Mouse (Mus musculus) liver, embryonic 15.5 days (tissue): ENCODE results near the gene Ston2. TPM values are rescaled to one million over a fixed set of nuclear protein-coding genes. Genes with fewer than 3 reads are reported as not detected.

Source experiments
- ATAC-seq: fragments of 200-750 bp; cut with Nextera tagmentation; 2 replicates; pipeline ENCODE4 v1.8.0; 2017; ENCODE audit warnings: moderate number of reproducible peaks, mild to moderate bottlenecking, moderate library complexity; ENCODE audit not compliant: insufficient read depth
- H3K27ac ChIP-seq: fragments of 300-500 bp; sonication (generic); replicated peaks from 2 replicates; pipeline ENCODE4 v1.5.1; 2015; ENCODE audit warnings: mild to moderate bottlenecking, inconsistent platforms
- H3K27me3 ChIP-seq: fragments of 300-500 bp; sonication (generic); 2 replicates; pipeline ENCODE4 v1.6.1; 2015; ENCODE audit warnings: mild to moderate bottlenecking, inconsistent platforms
- H3K36me3 ChIP-seq: fragments of 300-500 bp; sonication (generic); replicated peaks from 2 replicates; pipeline ENCODE4 v1.6.1; 2015; ENCODE audit warnings: moderate library complexity, mild to moderate bottlenecking, inconsistent platforms
- H3K4me1 ChIP-seq: fragments of 300-500 bp; sonication (generic); replicated peaks from 2 replicates; pipeline ENCODE4 v1.6.1; 2015; ENCODE audit warnings: inconsistent platforms
- H3K4me2 ChIP-seq: fragments of 300-500 bp; sonication (generic); 2 replicates; pipeline ENCODE4 v1.6.1; 2015; ENCODE audit warnings: moderate library complexity, mild to moderate bottlenecking, inconsistent platforms
- H3K4me3 ChIP-seq: fragments of 300-500 bp; sonication (generic); replicated peaks from 2 replicates; pipeline ENCODE4 v1.5.1; 2015; ENCODE audit warnings: mild to moderate bottlenecking, inconsistent platforms
- H3K9ac ChIP-seq: fragments of 300-500 bp; sonication (generic); 2 replicates; pipeline ENCODE4 v1.6.1; 2015; ENCODE audit warnings: moderate library complexity, mild to moderate bottlenecking, inconsistent platforms
- H3K9me3 ChIP-seq: fragments of 300-500 bp; sonication (generic); replicated peaks from 2 replicates; pipeline ENCODE4 v1.6.1; 2016; ENCODE audit warnings: inconsistent platforms
- WGBS: fragments of 180-500 bp; shearing (Covaris S2); methylation state at CpG from one replicate; pipeline ENCODE4 v1.1.7; 2015; ENCODE audit warnings: mixed read lengths; ENCODE audit not compliant: insufficient replicate concordance; 5-methylcytosine and 5-hydroxymethylcytosine counted together
- polyA plus RNA-seq: library from polyadenylated mRNA; unstranded; fragments of >200 nt; fragmentation: Nextera tagmentation; extraction: Ambion mirVana; gene quantifications from 2 replicates; pipeline ENCODE4 v1.2.1, GENCODE M21; 2015

Ston2 gene
- polyA plus RNA-seq, 1 experiment from 2014 or later, result 13.6 TPM

DNA sequence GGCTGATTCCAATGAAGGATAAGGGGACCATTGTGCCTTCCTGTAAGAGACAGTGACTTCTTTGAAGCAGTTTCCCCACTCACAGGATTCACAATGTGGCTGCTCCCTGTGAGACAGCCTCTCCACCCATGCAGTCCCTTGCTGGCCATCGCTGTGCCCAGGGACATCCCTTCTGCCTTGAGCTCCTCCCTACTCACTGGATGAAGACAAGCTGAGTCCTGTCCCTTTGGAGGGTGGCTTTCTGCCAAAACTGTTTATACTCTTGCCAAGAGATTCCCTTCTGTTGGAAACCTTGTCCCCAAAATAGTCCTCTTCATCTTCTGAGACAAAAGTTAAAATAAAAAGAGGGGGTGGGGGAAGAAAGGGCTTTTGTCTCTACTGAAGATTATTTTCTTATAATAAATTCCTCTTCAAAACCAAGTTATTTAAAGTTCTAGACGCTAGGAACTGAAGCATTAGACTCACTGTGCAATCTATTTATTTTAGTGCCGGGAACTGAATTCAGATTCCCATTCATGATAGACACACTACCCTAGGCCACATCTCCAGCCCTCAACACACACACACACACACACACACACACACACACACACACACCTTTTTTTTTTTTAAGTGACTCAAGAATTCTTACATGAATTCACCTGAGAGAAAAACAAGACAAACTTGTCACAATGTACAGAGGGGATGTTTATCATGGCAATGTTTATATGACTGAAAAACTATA lies 133.6 kb downstream of the Ston2 start:
- ATAC-seq, result no peak
- WGBS, result 71% methylated on average over 3 of the region's 3 CpGs

DNA sequence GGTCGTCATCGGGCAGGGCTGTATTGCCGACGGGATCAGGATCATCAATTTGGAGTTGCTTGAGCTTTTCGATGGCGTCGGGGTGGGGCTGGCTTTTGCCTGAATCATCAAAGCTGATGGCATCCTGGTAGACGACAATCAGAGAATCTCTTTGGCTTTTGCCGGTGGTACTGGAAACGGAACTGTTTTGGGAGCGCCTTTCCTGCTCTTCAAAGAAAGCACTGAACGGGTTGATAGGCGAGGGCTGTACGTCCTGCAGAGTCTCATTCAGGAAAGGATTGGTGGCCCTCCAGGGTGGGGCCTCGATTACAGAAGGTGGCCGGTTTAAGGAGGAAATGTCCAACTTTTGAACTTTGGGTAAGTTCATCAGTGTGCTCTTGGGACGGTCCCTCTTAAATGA lies 139.8 kb downstream of the Ston2 start:
- 87% methylated on average over 17 of the region's 17 CpGs for WGBS
- Histone ChIP-seq H3K27me3 (no peaks in the 10 kb centered on the region), H3K4me2 (no peak overlapping the region), H3K4me3 (no peak overlapping the region), H3K27ac (no peak overlapping the region), H3K36me3 (peaks cover 29% of the 10 kb centered on the region), H3K9me3 (no peaks in the 10 kb centered on the region), H3K4me1 (peaks cover 11% of the 10 kb centered on the region; the same call in 1 of the 2 replicates), H3K9ac (no peak overlapping the region)
- ATAC-seq, result no peak

More for the DNA sequence above, 133.6 kb downstream of the Ston2 start:
- Histone ChIP-seq H3K4me1 (no peaks in the 10 kb centered on the region), H3K36me3 (no peaks in the 10 kb centered on the region), H3K9me3 (no peaks in the 10 kb centered on the region), H3K4me2 (no peak overlapping the region), H3K27me3 (no peaks in the 10 kb centered on the region), H3K27ac (no peak overlapping the region), H3K9ac (no peak overlapping the region), H3K4me3 (no peak overlapping the region)

GRCm38 (mm10) chr12:91645361-91646123 lies 142.6 kb downstream of the Ston2 start:
- no peak for ATAC-seq

GRCm38 (mm10) chr12:91643221-91643620 lies 145.0 kb downstream of the Ston2 start:
- WGBS, result 78% methylated on average over 7 of the region's 7 CpGs
- Histone ChIP-seq H3K36me3 (peaks cover 30% of the 10 kb centered on the region), H3K9me3 (no peaks in the 10 kb centered on the region), H3K9ac (no peak overlapping the region), H3K4me1 (peaks cover 11% of the 10 kb centered on the region; the same call in 1 of the 2 replicates), H3K4me3 (no peak overlapping the region), H3K4me2 (no peak overlapping the region), H3K27me3 (no peaks in the 10 kb centered on the region), H3K27ac (no peak overlapping the region)
- no peak for ATAC-seq

More at GRCm38 (mm10) chr12:91645361-91646123, 142.6 kb downstream of the Ston2 start:
- 59% methylated on average over 6 of the region's 6 CpGs for WGBS
- H3K9me3 ChIP-seq, result no peaks in the 10 kb centered on the region
- H3K27me3 ChIP-seq, result no peaks in the 10 kb centered on the region
- H3K4me2 ChIP-seq, result no peak overlapping the region
- H3K36me3 ChIP-seq, result peaks cover 29% of the 10 kb centered on the region
- no peak overlapping the region for H3K9ac ChIP-seq
- H3K4me3 ChIP-seq, result no peak overlapping the region
- H3K4me1 ChIP-seq, result peaks cover 11% of the 10 kb centered on the region; the same call in 1 of the 2 replicates
- H3K27ac ChIP-seq, result no peak overlapping the region

- 74% methylated on average over 12 of the region's 12 CpGs for WGBS
- H3K4me3 ChIP-seq, result no peak overlapping the region
- ATAC-seq, result no peak
- H3K36me3 ChIP-seq, result peaks cover 23% of the 10 kb centered on the region
- no peak overlapping the region for H3K4me2 ChIP-seq
- peaks cover 11% of the 10 kb centered on the region; the same call in 1 of the 2 replicates for H3K4me1 ChIP-seq
- no peak overlapping the region for H3K9ac ChIP-seq
- no peak overlapping the region for H3K27ac ChIP-seq
- no peaks in the 10 kb centered on the region for H3K27me3 ChIP-seq
- no peaks in the 10 kb centered on the region for H3K9me3 ChIP-seq
Measured at GRCm38 (mm10) chr12:91642426-91643093, 145.6 kb downstream of the Ston2 start.

DNA sequence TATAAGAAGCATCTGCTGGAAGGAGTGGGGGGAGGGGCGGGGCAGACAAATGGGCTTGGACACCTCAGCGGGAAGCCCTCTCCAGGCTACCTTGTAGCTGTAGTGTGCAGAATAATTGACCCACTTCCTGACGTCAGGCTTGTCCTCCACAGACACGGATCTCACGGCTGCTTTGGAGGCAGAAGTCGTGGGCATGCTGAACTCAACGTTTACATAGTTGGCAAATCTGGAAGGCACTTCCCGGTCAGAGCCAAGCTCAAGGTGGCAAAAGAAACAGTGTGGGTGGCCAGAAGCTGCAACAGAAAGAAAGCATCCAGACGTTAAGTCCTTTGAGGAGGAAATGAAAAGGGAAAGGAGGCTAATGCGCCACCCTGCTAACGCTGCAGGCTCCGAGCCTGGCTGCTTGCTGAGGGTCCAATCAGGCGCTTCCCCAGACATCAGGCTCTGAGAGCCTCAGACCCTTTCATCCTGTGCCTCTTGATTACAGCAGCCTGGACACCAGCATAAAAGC lies 146.5 kb downstream of the Ston2 start:
- Histone ChIP-seq H3K9me3 (no peaks in the 10 kb centered on the region), H3K27me3 (no peaks in the 10 kb centered on the region), H3K4me2 (peak overlapping the region; percentile 20; the same call in 1 of the 2 replicates), H3K4me3 (no peak overlapping the region), H3K9ac (no peak overlapping the region), H3K27ac (no peak overlapping the region), H3K4me1 (peaks cover 15% of the 10 kb centered on the region; the same call in 1 of the 2 replicates), H3K36me3 (peaks cover 16% of the 10 kb centered on the region; the same call in 1 of the 2 replicates)
- WGBS, result 42% methylated on average over 13 of the region's 13 CpGs
- no peak for ATAC-seq

DNA sequence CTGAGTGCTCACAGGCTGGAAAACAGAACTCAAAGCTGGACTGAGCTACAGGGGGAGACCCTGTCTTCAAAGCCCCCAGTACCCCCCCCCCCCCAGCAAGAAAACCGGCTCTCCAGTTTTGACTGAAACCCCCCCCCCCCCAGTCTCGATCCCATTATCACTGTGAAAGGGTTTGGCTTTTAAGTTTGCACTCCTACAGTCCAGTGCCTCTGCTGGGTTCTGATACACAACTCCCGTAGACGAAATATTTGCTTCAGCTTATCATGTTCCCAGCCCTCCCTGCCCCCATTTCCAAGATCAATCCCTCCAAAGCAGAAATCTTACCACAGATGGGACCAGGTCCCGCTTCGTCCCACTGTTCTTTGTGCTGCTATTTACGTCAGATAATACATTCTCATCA lies 147.1 kb downstream of the Ston2 start:
- Histone ChIP-seq H3K27ac (no peak overlapping the region), H3K4me1 (peaks cover 15% of the 10 kb centered on the region; the same call in 1 of the 2 replicates), H3K4me3 (no peak overlapping the region), H3K27me3 (no peaks in the 10 kb centered on the region), H3K36me3 (peaks cover 11% of the 10 kb centered on the region; the same call in 1 of the 2 replicates), H3K4me2 (peak overlapping the region; percentile 20; the same call in 1 of the 2 replicates), H3K9ac (no peak overlapping the region), H3K9me3 (no peaks in the 10 kb centered on the region)
- ATAC-seq, result no peak
- WGBS, result 54% methylated on average over 7 of the region's 7 CpGs

DNA sequence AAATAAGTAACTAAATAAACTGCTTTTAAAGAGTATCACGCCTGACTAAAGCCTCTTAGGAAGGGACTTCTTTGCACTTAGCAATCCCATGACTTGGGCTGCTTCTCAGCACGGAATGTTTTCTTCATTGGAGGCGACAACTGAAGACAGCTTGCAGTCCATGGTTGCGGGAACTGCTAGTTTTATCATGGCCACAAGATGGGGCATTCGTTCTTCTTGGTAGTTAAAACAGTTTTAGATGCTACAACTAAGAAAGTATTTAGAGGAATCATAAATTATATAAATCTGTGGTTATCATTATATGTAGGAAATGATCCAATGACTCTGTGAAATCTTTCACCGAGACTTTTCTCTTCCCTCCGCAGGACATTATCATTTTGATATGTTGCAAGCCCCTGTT lies 147.5 kb downstream of the Ston2 start:
- Histone ChIP-seq H3K4me2 (no peak overlapping the region), H3K27ac (no peak overlapping the region), H3K9me3 (no peaks in the 10 kb centered on the region), H3K4me3 (no peak overlapping the region), H3K27me3 (no peaks in the 10 kb centered on the region), H3K4me1 (peaks cover 13% of the 10 kb centered on the region; the same call in 1 of the 2 replicates), H3K36me3 (peaks cover 7% of the 10 kb centered on the region; the same call in 1 of the 2 replicates), H3K9ac (no peak overlapping the region)
- 53% methylated on average over 7 of the region's 7 CpGs for WGBS
- no peak for ATAC-seq

- H3K4me3 ChIP-seq, result no peak overlapping the region
- whole genome bisulfite sequencing, result 61% methylated on average over 3 of the region's 3 CpGs
- ATAC-seq, result no peak
- H3K9me3 ChIP-seq, result no peaks in the 10 kb centered on the region
- H3K4me2 ChIP-seq, result no peak overlapping the region
- H3K9ac ChIP-seq, result no peak overlapping the region
- H3K27me3 ChIP-seq, result no peaks in the 10 kb centered on the region
- H3K4me1 ChIP-seq, result 0 out of 2 replicates have a peak, but pooled peaks cover 4% of the 10 kb centered on the region
- peaks cover 6% of the 10 kb centered on the region; the same call in 1 of the 2 replicates for H3K36me3 ChIP-seq
- no peak overlapping the region for H3K27ac ChIP-seq
Measured at GRCm38 (mm10) chr12:91638351-91638750, 149.8 kb downstream of the Ston2 start.

DNA sequence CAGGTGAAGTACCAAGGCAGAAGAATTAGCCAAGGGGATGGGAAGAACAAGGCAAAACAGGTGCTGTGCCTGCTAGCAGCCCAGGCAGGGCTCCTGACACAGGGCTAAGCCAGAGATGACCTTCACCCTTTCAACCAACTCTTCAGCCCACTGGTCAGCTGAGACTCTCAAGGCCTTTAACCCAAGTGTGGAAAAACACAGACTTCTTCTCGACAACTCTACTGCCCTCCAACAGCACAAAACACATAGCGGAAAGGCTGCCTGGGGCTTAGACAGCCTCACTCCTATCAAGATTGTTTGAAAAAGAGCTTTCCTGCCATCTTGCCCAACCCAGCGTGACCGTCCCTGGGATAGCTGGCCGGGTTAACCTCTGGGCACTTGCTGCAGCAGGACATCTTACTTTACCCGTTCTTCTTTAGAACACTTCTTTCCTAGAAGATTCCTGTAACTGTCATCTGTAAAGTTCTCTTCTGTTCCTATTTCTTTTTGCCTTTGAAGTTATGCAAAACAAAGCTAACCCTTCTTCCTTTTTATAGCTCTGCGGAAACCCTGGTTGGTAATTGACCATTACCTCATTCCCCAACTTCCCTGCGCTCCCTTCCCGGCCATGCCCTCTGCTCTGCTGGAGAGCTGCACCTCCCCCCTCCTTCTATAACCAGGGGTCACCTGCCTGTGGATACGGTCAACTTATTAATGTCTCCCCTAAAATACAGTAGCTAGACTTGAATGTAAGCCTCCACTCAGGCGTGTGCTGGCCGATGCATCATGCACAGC lies 150.9 kb downstream of the Ston2 start:
- no peak for ATAC-seq
- no peaks in the 10 kb centered on the region for H3K27me3 ChIP-seq
- no peak overlapping the region for H3K9ac ChIP-seq
- no peaks in the 10 kb centered on the region for H3K9me3 ChIP-seq
- H3K4me2 ChIP-seq, result no peak overlapping the region
- no peak overlapping the region for H3K4me3 ChIP-seq
- H3K4me1 ChIP-seq, result 0 out of 2 replicates have a peak, but pooled peaks cover 4% of the 10 kb centered on the region
- 65% methylated on average over 12 of the region's 12 CpGs for WGBS
- H3K27ac ChIP-seq, result no peak overlapping the region
- peaks cover 6% of the 10 kb centered on the region; the same call in 1 of the 2 replicates for H3K36me3 ChIP-seq
